Mouse (Mus musculus): ENCODE measurements around the gene Dicer1. TPM values are rescaled to one million over a fixed set of nuclear protein-coding genes. Genes with fewer than 3 reads are reported as not detected.

Dicer1 gene
- 17.2 and 17.8 TPM in 2 replicates for polyA plus RNA-seq (2015; fragmentation: Nextera tagmentation; extraction: Ambion mirVana)

DNA sequence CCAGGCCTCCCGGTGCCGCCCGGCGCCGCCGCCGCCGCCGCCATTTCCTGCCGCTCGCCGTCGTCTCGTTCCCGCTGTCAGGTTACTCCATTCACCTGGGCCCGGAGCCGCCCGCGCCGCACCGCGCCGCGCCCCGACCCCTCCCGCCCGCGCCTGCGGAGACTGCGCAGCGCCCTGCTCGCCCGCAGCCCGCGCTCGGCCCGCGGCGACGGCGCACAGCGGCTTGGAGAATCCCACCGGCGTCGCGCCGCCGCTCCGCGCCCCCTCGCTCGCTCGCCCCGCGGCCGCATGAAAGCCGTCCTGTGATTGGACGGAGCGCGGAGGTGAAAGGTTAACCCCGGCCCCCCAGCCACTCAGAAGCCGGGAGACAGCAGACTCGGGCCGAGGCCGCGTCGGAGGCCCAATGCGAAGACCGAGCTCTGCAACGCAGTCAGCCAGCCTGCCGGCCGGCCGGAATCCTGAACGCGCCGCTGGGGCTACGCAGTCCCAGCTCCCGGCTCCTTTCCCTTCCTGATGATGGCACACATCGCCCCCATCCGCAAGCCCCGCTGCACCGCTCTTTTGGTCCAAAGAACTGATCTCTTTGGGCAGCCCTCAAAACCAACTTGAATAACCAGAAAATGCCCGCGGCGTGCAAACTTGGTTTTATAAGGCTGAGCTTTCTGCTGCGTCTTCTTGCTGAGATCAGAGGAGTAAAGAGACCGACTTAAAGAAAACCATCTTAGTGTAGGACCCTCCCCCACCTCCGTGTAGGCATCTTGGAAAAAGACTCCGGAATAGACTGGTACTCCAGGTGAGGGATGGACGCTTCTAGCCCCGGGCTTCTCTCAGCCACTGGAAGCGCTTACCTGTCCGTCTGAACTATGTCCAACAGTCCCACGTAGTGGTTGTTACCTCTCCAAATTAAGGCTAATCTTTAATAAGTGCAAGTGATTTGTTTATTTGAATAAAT lies at the start of gene Dicer1:
Gene Dicer1, minus strand, starts transcription at position 139 of the 952 bp plus-strand sequence.

Other genes starting within 250 kb of the Dicer1 start
- gene Clmn, start 113.1 kb upstream of the Dicer1 start, polyA plus RNA-seq (2015; fragmentation: Nextera tagmentation; extraction: Ambion mirVana), result 0.67 and 1.1 TPM in 2 replicates